Mouse (Mus musculus): ENCODE measurements around the gene Cd28. TPM values are rescaled to one million over a fixed set of nuclear protein-coding genes. Genes with fewer than 3 reads are reported as not detected.

Gene Cd28
- polyA plus RNA-seq, 1 experiment from 2014 or later: 0.75 TPM

DNA sequence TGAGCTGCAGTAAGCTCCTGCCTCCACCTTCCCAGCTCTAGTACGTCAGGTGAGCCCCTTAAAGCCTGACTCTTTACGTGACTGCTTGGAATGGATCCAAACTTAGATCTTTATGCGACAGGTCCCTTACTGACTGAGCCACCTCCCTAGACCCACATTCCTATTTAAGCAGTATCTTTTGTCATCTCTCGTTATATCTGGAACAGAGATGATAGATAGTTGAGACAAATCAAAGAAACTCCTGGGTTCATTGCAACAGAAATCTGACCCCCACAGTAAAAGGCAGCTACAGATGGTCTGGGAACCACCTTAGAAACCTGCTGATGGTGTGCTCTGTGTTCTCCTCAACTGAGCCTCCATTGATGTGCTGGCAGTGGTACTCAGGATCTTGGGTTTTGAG lies 59.6 kb downstream of the Cd28 start:
- no peak overlapping the region for H3K9ac ChIP-seq
- H3K9me3 ChIP-seq: no peaks in the 10 kb centered on the region
- WGBS: 73% methylated on average over 4 of the region's 4 CpGs
- no peak overlapping the region for H3K27ac ChIP-seq
- H3K27me3 ChIP-seq: no peaks in the 10 kb centered on the region
- no peak overlapping the region for H3K4me2 ChIP-seq
- no peak for ATAC-seq (ENCODE audit: borderline replicate concordance, extremely low read depth, low FRiP score, low TSS enrichment)
- H3K4me1 ChIP-seq: peaks cover 7% of the 10 kb centered on the region; the same call in 1 of the 2 replicates
- H3K4me3 ChIP-seq: no peak overlapping the region
- H3K36me3 ChIP-seq: no peaks in the 10 kb centered on the region

DNA sequence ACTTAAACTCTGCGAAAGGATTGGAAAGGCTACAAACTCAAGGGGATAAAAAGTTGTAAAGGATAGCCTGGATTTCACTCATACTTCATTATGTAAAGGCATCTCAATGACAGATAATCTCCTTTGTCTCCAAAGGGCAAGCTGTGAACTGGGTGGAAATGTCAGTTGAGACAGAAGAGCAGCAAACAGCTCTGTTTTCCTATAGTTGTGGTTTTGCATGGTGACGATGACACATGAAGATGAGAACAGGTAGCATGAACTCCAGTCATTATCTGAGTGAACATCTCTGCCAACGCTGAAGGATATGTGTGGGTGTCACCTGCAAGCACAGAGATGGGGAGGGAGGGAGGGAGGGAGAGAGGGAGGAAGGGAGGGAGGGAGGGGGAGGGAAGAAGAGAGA lies 60.3 kb downstream of the Cd28 start:
- no peak for ATAC-seq (ENCODE audit: borderline replicate concordance, extremely low read depth, low FRiP score, low TSS enrichment)
- Histone ChIP-seq H3K27ac (no peak overlapping the region), H3K4me3 (no peak overlapping the region), H3K9me3 (no peaks in the 10 kb centered on the region), H3K4me1 (peaks cover 7% of the 10 kb centered on the region; the same call in 1 of the 2 replicates), H3K27me3 (no peaks in the 10 kb centered on the region), H3K36me3 (no peaks in the 10 kb centered on the region), H3K9ac (no peak overlapping the region), H3K4me2 (no peak overlapping the region)
- WGBS: 74% methylated on average over 3 of the region's 3 CpGs

DNA sequence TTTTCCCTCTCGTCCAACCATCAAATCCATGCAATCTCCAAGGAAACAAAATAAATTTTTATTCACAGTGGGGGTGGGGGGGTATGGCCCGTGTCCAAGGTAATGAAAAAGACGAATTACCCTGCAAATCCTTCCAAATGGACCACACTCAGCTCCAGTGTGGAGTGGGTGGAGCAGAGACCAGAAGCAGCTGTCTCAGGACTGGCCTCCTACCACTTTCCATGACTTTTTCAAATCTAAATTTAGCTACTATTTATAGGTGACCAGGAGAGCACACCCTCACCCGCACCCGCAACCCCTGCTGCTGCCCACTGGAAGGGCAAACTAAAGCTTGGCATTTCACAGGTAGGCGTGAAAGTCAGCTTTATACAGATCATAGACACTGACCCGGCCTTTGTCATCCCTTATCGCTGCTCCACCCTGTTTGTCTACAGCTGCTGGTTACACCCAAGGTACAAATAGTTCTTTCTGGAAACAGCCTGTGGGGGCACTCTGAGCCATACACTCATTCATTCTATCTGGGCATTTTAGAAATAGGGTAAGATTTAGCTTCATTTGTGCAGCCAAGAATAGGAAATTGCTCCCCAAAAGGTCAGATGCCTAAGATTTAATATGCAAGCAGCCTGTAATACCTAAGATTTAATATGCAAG lies 62.0 kb downstream of the Cd28 start:
- Histone ChIP-seq H3K9ac (no peak overlapping the region), H3K27me3 (no peaks in the 10 kb centered on the region), H3K36me3 (no peaks in the 10 kb centered on the region), H3K4me2 (no peak overlapping the region), H3K4me1 (peaks cover 7% of the 10 kb centered on the region; the same call in 1 of the 2 replicates), H3K9me3 (no peaks in the 10 kb centered on the region), H3K27ac (no peak overlapping the region), H3K4me3 (no peak overlapping the region)
- 44% methylated on average over 8 of the region's 8 CpGs for WGBS
- ATAC-seq (ENCODE audit: borderline replicate concordance, extremely low read depth, low FRiP score, low TSS enrichment): no peak

DNA sequence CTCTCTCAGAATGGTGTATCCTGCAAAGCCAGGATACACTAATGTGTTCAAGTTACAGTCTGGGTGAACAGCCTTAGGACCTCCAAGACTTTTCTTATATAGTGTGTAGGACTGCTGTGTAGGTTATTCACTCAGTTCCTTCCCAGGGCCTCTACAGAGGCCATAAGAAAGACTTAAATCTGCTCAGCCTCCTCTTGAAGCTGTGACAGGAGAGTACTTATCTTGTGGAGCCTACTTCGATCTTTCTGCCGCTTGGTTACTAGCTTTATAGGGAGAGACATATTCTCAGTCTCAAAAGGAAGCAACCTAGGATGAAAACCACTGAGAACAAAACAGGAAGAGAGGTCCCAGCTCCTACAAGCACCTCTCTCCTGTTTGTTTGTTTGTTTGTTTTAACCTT lies 62.6 kb downstream of the Cd28 start:
- 88% methylated on average over 2 of the region's 2 CpGs for WGBS
- H3K9ac ChIP-seq: no peak overlapping the region
- no peak for ATAC-seq (ENCODE audit: borderline replicate concordance, extremely low read depth, low FRiP score, low TSS enrichment)
- no peak overlapping the region for H3K4me3 ChIP-seq
- H3K36me3 ChIP-seq: no peaks in the 10 kb centered on the region
- no peaks in the 10 kb centered on the region for H3K27me3 ChIP-seq
- peaks cover 7% of the 10 kb centered on the region; the same call in 1 of the 2 replicates for H3K4me1 ChIP-seq
- no peak overlapping the region for H3K27ac ChIP-seq
- H3K4me2 ChIP-seq: no peak overlapping the region
- no peaks in the 10 kb centered on the region for H3K9me3 ChIP-seq

DNA sequence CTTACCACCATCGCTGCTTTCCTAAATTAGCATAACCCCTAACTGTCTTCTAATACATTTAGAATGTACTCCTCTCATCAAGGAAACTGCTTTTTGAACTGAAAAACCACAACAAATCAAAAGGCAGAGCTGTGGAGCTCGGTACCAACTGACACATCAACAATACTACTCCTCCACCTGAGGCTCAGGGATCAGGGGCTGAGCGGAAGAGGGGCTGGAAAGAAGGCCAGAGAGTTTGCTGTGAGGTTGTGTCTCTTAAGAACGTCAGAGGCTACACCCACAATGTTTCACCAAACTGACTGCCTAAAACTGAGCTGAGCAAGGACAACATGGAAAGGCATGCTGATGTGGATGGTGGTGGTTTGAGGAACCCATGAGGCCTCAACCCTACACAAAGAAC lies 65.1 kb downstream of the Cd28 start:
- ATAC-seq (ENCODE audit: borderline replicate concordance, extremely low read depth, low FRiP score, low TSS enrichment): no peak
- Histone ChIP-seq H3K27me3 (no peaks in the 10 kb centered on the region), H3K36me3 (no peaks in the 10 kb centered on the region), H3K27ac (no peak overlapping the region), H3K4me3 (no peak overlapping the region), H3K4me2 (no peak overlapping the region), H3K9me3 (no peaks in the 10 kb centered on the region), H3K9ac (no peak overlapping the region), H3K4me1 (peaks cover 7% of the 10 kb centered on the region; the same call in 1 of the 2 replicates)
- 77% methylated on average over 4 of the region's 4 CpGs for WGBS

DNA sequence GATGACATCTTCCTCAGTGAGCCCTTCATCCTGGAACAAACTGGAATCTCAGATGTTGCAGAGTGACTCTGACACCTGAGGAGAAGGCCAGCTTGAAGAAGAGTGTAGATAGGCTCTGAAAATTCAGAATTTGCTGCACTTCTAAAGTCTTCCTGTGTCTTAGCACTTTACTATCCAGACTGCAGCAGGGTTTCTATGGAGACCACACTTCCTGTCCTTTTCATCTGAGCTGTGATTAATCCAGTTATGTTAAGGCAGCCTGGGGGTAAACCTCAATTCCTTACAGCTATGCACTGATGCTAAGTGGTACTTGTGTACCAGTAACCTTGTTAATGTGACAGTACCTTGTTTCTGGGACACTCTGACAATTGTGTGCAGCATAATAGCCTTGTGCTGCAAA lies 77.1 kb downstream of the Cd28 start:
- H3K9me3 ChIP-seq: no peaks in the 10 kb centered on the region
- no peaks in the 10 kb centered on the region for H3K36me3 ChIP-seq
- no peak overlapping the region for H3K27ac ChIP-seq
- H3K4me1 ChIP-seq: no peaks in the 10 kb centered on the region
- no peaks in the 10 kb centered on the region for H3K27me3 ChIP-seq
- no peak overlapping the region for H3K4me2 ChIP-seq
- no peak overlapping the region for H3K9ac ChIP-seq
- ATAC-seq (ENCODE audit: borderline replicate concordance, extremely low read depth, low FRiP score, low TSS enrichment): no peak
- no peak overlapping the region for H3K4me3 ChIP-seq

DNA sequence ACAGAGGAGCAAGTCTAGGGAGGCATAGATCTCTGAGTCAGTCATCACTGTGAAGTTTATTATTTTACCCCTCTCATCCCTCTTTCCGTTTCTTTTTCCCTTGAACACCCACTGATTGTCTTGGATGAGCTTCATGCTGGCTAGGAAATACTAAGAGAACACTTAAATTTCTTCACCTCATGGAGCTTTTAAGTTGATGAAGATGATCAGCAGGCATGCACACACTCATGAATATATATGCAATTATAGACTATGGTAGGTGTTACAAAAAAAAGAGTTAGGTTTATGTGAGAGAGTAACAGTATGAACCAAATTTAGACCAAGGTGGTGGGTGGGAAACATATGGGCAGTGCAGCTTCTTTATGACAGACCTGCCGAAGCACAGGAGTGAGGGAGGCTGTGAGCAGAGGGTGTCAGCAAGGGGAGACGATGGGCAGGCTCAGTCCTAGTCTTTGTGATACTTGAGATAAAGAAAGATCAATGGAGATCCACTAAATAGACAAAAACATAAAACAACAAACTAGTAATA lies 79.1 kb downstream of the Cd28 start:
- Histone ChIP-seq H3K36me3 (no peaks in the 10 kb centered on the region), H3K27ac (no peak overlapping the region), H3K9ac (no peak overlapping the region), H3K9me3 (no peaks in the 10 kb centered on the region), H3K4me2 (no peak overlapping the region), H3K27me3 (no peaks in the 10 kb centered on the region), H3K4me1 (no peaks in the 10 kb centered on the region), H3K4me3 (no peak overlapping the region)
- no peak for ATAC-seq (ENCODE audit: borderline replicate concordance, extremely low read depth, low FRiP score, low TSS enrichment)
- WGBS: 70% methylated on average over 3 of the region's 3 CpGs

DNA sequence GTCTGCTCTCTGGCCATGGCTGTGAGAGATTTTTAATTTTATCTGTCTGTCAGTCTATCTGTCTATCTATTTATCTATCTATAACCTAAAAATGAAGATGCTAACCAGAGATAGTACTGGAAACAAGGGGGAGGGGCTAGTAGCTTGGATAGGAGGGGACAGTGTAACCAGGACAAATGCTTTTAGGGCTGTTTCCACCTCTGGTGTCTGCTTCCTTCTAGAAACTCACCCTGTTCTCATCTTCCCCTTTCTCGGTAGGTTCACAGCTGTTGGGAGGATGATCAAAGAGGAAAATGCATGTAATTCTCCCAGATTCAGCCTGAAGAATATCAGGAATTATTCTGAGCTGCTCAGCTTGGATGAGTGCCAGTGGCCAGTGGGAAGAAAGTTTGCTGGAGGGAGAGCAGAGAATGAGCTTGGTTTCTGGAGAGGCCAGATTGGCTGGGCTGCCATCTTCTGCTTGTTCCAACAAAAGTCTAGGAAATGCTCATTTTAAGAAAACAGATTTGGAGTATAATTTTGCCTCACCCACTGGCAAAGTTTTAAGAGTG lies 83.3 kb downstream of the Cd28 start:
- Histone ChIP-seq H3K27me3 (no peaks in the 10 kb centered on the region), H3K4me3 (no peak overlapping the region), H3K4me2 (no peak overlapping the region), H3K27ac (no peak overlapping the region), H3K9ac (no peak overlapping the region), H3K36me3 (no peaks in the 10 kb centered on the region), H3K4me1 (0 out of 2 replicates have a peak, but pooled peaks cover 6% of the 10 kb centered on the region), H3K9me3 (no peaks in the 10 kb centered on the region)
- ATAC-seq (ENCODE audit: borderline replicate concordance, extremely low read depth, low FRiP score, low TSS enrichment): no peak
- 35% methylated on average over 1 of the region's 1 CpGs for WGBS

DNA sequence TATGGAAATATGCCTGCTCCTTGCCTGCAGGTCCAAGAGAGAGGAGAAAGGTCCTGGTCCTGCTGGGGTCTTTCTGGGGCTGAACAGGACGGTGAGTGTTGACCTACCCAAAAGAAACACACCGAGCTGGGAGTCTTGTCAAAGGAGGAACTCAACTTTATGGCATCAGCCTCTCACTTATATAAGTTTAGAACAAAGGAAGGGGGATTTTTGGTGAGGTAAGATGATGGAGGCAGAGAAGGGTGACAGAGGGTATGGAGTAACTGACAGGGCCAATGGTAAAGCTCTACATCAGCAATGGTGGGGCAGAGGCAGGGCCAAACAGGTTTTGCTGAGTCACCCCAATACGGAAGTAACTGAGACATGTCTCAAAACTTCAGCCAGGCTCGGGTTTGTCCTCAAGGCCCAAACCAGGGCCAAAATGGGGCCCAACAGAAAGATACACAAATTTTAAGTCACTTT lies 84.6 kb downstream of the Cd28 start:
- Histone ChIP-seq H3K9me3 (no peaks in the 10 kb centered on the region), H3K27me3 (no peaks in the 10 kb centered on the region), H3K4me2 (no peak overlapping the region), H3K4me1 (0 out of 2 replicates have a peak, but pooled peaks cover 6% of the 10 kb centered on the region), H3K36me3 (no peaks in the 10 kb centered on the region), H3K4me3 (no peak overlapping the region), H3K9ac (no peak overlapping the region), H3K27ac (no peak overlapping the region)
- ATAC-seq (ENCODE audit: borderline replicate concordance, extremely low read depth, low FRiP score, low TSS enrichment): no peak
- WGBS: 90% methylated on average over 4 of the region's 4 CpGs

DNA sequence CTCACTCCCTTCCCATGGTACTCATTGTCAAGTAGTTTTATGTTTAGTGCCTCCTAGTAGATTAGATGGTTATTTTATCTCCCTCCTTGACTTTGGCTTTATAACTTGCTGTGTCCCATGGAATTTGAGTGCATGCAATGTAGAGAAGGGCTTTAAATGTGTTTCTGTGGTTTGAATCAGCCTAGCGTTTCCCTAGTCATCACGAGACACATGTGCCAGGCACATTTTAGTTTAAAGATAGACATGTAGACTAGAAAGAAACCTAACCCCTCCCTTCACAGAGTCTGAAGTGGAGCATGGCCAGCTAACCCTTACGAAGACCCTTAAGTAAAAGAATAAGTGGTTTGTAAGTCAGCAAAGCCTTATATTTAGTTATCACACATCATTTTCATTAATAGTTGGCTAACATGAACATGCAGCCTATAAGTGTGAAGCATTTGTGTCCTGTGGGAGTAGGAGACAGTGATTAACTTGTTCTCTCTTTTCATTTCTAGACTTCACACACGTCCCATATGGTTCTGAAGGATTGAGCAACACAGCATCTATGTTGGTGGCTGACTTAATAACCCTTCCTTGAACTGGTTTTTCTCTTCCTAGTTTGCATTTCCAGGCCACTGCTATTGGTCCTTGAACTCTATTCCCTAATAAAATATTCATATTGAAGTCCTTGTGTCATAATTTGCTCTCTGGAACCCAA lies 86.7 kb downstream of the Cd28 start:
- H3K27me3 ChIP-seq: no peaks in the 10 kb centered on the region
- H3K4me1 ChIP-seq: 0 out of 2 replicates have a peak, but pooled peaks cover 6% of the 10 kb centered on the region
- H3K36me3 ChIP-seq: no peaks in the 10 kb centered on the region
- 0 out of 2 replicates have a peak overlapping the region, but pooled peaks have one; percentile 18 for H3K27ac ChIP-seq
- no peak overlapping the region for H3K4me3 ChIP-seq
- no peak overlapping the region for H3K9ac ChIP-seq
- peak; percentile 65; the same call in 1 of the 2 replicates for ATAC-seq (ENCODE audit: borderline replicate concordance, extremely low read depth, low FRiP score, low TSS enrichment)
- 59% methylated on average over 4 of the region's 4 CpGs for WGBS
- H3K4me2 ChIP-seq: no peak overlapping the region
- no peaks in the 10 kb centered on the region for H3K9me3 ChIP-seq

DNA sequence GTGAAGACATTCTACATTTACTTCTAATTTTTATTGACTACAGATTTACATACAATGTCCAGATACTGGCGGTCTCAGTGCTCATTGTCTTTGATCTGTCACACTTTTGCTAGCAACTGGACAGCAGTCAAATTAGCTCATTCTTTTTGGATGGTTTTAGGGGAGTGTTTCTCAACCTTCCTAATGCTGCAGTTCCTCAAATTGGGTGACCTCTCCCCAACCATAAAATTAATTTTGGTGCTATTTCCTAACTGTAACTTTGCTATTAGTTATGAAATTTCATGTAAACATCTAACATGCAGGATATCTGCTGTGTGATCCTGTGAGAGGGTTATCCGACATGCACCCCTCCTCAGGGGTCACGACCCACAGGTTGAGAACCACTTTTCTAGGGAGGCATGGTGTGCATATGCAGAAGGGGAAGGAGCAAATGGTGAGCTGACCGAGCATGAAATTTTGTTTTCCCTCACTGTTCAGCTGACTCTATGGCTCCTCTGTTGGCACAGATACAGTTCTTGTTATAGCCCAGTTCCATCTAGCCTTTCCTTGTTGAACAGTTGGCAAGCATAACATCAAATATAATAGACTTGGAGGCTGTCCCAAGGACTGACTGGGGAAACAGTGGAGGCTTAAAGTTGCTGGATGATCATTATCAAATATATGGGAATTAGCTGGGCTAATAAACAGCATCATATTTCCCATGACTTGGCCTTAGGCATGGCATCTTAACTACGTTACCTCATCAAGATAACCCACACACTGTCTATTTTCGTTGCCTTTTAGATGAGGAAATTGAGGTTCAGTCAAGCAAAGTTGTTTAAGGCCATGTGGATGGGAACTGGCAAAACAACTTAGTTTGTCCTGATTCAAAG lies 87.5 kb downstream of the Cd28 start:
- Histone ChIP-seq H3K4me2 (no peak overlapping the region), H3K9me3 (no peaks in the 10 kb centered on the region), H3K4me3 (no peak overlapping the region), H3K36me3 (no peaks in the 10 kb centered on the region), H3K27ac (0 out of 2 replicates have a peak overlapping the region, but pooled peaks have one; percentile 18), H3K4me1 (peaks cover 6% of the 10 kb centered on the region; the same call in 1 of the 2 replicates), H3K27me3 (no peaks in the 10 kb centered on the region), H3K9ac (no peak overlapping the region)
- WGBS: 75% methylated on average over 6 of the region's 6 CpGs
- ATAC-seq (ENCODE audit: borderline replicate concordance, extremely low read depth, low FRiP score, low TSS enrichment): no peak
